Mouse (Mus musculus): ENCODE measurements around the gene Ssxb9.
"Not testable (repeated sequence)": the region's sequence is repeated elsewhere in the genome, so short reads cannot be mapped to it uniquely, and the experiment has no call there.

The Ssxb9 gene

DNA sequence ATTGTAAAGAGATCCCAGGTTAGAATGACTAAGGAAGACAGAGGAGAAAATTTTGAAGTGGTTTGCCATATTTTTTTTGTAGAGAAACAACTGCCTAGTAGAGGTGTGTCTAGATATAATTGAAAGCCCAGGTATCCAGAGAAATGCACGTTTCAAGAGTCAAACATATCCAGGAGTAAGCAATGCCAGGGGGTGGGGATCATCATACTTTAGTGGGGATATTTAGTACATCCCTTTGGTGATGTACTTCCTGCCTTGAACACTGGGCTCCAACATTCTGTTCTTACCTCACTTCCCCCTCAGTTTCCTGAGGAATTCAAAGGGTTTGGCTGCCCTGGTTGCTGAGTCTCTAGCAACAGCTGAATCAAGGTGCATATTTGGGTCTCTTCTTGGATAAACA lies at the start of gene Ssxb9:
Gene Ssxb9 (plus strand): TSS at position 301 of the 400 bp plus-strand sequence.
- not testable (repeated sequence) for DNase-seq

DNA sequence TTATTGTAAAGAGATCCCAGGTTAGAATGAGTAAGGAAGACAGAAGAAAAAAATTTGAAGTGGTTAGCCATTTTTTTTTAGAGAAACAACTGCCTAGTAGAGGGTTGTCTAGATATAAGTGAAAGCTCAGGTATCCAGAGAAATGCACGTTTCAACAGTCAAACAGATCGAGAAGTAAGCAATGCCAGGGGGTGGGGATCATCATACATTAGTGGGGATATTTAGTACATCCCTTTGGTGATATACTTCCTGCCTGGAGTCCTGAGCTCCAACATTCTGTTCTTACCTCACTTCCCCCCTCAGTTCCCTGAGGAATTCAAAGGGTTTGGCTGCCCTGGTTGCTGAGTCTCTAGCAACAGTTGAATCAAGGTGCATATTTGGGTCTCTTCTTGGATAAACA lies 39.7 kb upstream of the Ssxb9 start, which contains the start of gene Ssxb10:
Gene Ssxb10 (plus strand): TSS at position 301 of the 400 bp plus-strand sequence.
- DNase-seq, result no peak

DNA sequence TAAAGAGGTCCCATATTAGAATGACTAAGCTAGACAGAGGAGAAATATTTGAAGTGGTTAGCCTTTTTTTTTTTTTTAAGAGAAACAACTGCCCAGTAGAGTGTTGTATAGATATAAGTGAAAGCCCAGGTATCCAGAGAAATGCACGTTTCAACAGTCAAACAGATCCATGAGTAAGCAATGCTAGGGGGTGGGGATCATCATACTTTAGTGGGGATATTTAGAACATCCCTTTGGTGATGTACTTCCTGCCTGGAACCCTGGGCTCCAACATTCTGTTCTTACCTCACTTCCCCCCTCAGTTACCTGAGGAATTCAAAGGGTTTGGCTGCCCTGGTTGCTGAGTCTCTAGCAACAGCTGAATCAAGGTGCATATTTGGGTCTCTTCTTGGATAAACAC lies 46.2 kb downstream of the Ssxb9 start, which contains the start of gene Ssxb1:
Gene Ssxb1 (plus strand): TSS at position 301 of the 400 bp plus-strand sequence.
- DNase-seq, result not testable (repeated sequence)

Measured in embryo, embryonic 11 days (tissue).